Mouse (Mus musculus) intestine, embryonic 15.5 days (tissue): ENCODE data around the gene Slc30a3. TPM values are rescaled to one million over a fixed set of nuclear protein-coding genes. Genes with fewer than 3 reads are reported as not detected.
"Not testable (repeated sequence)": the region's sequence is repeated elsewhere in the genome, so short reads cannot be mapped to it uniquely, and the experiment has no call there.

ENCODE experiments used
- ATAC-seq: fragments of 200-750 bp; cut with Nextera tagmentation; 2 replicates; pipeline ENCODE4 v1.8.0; 2017; ENCODE audit warnings: moderate TSS enrichment, moderate library complexity
- H3K27ac ChIP-seq: fragments of 300-500 bp; sonication (generic); 2 replicates; pipeline ENCODE4 v1.5.1; 2015; ENCODE audit warnings: mild to moderate bottlenecking, inconsistent platforms
- H3K27me3 ChIP-seq: fragments of 300-500 bp; sonication (generic); replicated peaks from 2 replicates; pipeline ENCODE4 v1.6.1; 2015; ENCODE audit warnings: inconsistent platforms
- H3K36me3 ChIP-seq: fragments of 300-500 bp; sonication (generic); 2 replicates; pipeline ENCODE4 v1.6.1; 2015; ENCODE audit warnings: inconsistent platforms
- H3K4me1 ChIP-seq: fragments of 300-500 bp; sonication (generic); replicated peaks from 2 replicates; pipeline ENCODE4 v1.6.1; 2015; ENCODE audit warnings: inconsistent platforms
- H3K4me2 ChIP-seq: fragments of 300-500 bp; sonication (generic); replicated peaks from 2 replicates; pipeline ENCODE4 v1.6.1; 2015; ENCODE audit warnings: mild to moderate bottlenecking, inconsistent platforms
- H3K4me3 ChIP-seq: fragments of 300-500 bp; sonication (generic); replicated peaks from 2 replicates; pipeline ENCODE4 v1.5.1; 2015; ENCODE audit warnings: inconsistent platforms
- H3K9ac ChIP-seq: fragments of 300-500 bp; sonication (generic); 2 replicates; pipeline ENCODE4 v1.6.1; 2015; ENCODE audit warnings: inconsistent platforms
- H3K9me3 ChIP-seq: fragments of 300-500 bp; sonication (generic); 2 replicates; pipeline ENCODE4 v1.6.1; 2016; ENCODE audit warnings: inconsistent platforms
- WGBS: fragments of 180-500 bp; shearing (Covaris S2); methylation state at CpG from one replicate; pipeline ENCODE4 v1.1.7; 2015; 5-methylcytosine and 5-hydroxymethylcytosine counted together
- polyA plus RNA-seq: library from polyadenylated mRNA; unstranded; fragments of >200 nt; fragmentation: Nextera tagmentation; extraction: Ambion mirVana; gene quantifications from 2 replicates; pipeline ENCODE4 v1.2.1, GENCODE M21; 2015

The Slc30a3 gene
- polyA plus RNA-seq, 1 experiment from 2014 or later = 0.26 TPM

DNA sequence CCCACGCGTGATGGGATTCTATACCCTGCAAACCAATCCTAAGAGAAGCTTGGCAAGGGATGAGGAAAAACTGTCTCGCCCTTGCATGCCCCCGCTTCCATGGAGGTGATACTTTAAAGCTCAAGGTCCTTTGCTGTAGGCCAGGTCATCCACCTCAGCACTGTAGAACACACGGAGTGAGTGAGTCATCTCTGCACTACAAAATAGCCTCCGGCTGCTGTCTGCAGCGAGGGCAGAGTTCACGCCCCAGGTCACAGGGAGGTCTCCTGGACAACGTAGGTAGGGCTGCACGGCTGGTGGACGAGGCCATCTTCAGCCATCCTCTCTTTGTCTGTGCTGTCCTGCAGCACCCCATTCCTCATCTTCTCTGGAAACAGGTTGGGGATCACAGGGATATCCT lies 71.5 kb downstream of the Slc30a3 start:
- 79% methylated on average over 11 of the region's 11 CpGs for WGBS
- ATAC-seq, H3K4me2 ChIP-seq: not testable (repeated sequence)

More for the DNA sequence above, 71.5 kb downstream of the Slc30a3 start:
- H3K27ac ChIP-seq, H3K9ac ChIP-seq, H3K9me3 ChIP-seq, H3K4me3 ChIP-seq, H3K36me3 ChIP-seq, H3K4me1 ChIP-seq, H3K27me3 ChIP-seq: not testable (repeated sequence)

Other genes starting within 250 kb of the Slc30a3 start
- gene Tmem214, start 240.2 kb downstream of the Slc30a3 start, polyA plus RNA-seq = 72.3 and 76.3 TPM in 2 replicates
- gene Agbl5, start 219.5 kb downstream of the Slc30a3 start, polyA plus RNA-seq = 13.9 and 16.4 TPM in 2 replicates
- 449 and 476 TPM in 2 replicates for gene Ost4, start 200.4 kb downstream of the Slc30a3 start, polyA plus RNA-seq
- 183 and 190 TPM in 2 replicates for gene Emilin1, start 194.8 kb downstream of the Slc30a3 start, polyA plus RNA-seq
- 23.3 and 26.9 TPM in 2 replicates for gene Khk, start 186.8 kb downstream of the Slc30a3 start, polyA plus RNA-seq
- 36.1 and 42.8 TPM in 2 replicates for gene Cgref1, start 162.6 kb downstream of the Slc30a3 start, polyA plus RNA-seq
- gene Preb, start 147.9 kb downstream of the Slc30a3 start, polyA plus RNA-seq = 166 and 192 TPM in 2 replicates
- 2.2 and 2.3 TPM in 2 replicates for gene Tcf23, start 139.6 kb downstream of the Slc30a3 start, polyA plus RNA-seq
- gene Atraid, start 59.9 kb downstream of the Slc30a3 start, polyA plus RNA-seq = 164 and 171 TPM in 2 replicates
- gene Slc5a6, start 59.3 kb downstream of the Slc30a3 start, polyA plus RNA-seq = 12.8 and 15.1 TPM in 2 replicates
- gene Cad, start 53.5 kb downstream of the Slc30a3 start, polyA plus RNA-seq = 24.2 and 25.2 TPM in 2 replicates
- not detected in 2 replicates for gene Dnajc5g, start 2.0 kb downstream of the Slc30a3 start, polyA plus RNA-seq
- gene Trim54, start 8.5 kb upstream of the Slc30a3 start, polyA plus RNA-seq = not detected in 2 replicates
- not detected in 2 replicates for gene Ucn, start 30.6 kb upstream of the Slc30a3 start, polyA plus RNA-seq
- gene Mpv17, start 46.0 kb upstream of the Slc30a3 start, polyA plus RNA-seq = 57.1 and 67.9 TPM in 2 replicates
- 2.1 and 2.4 TPM in 2 replicates for gene Gm29609, start 71.7 kb upstream of the Slc30a3 start, polyA plus RNA-seq
- 56.6 and 63.4 TPM in 2 replicates for gene Gtf3c2, start 71.9 kb upstream of the Slc30a3 start, polyA plus RNA-seq
- gene Snx17, start 85.0 kb upstream of the Slc30a3 start, polyA plus RNA-seq = 131 and 136 TPM in 2 replicates
- 58.0 and 67.3 TPM in 2 replicates for gene Eif2b4, start 85.2 kb upstream of the Slc30a3 start, polyA plus RNA-seq
- gene Zfp513, start 94.1 kb upstream of the Slc30a3 start, polyA plus RNA-seq = 8.1 and 8.8 TPM in 2 replicates
- gene Ppm1g, start 112.5 kb upstream of the Slc30a3 start, polyA plus RNA-seq = 124 and 132 TPM in 2 replicates
- 133 and 136 TPM in 2 replicates for gene Nrbp1, start 132.6 kb upstream of the Slc30a3 start, polyA plus RNA-seq
- 0.33 TPM in 1 of 2 replicates, not detected in the other for gene Gm9970, start 133.0 kb upstream of the Slc30a3 start, polyA plus RNA-seq
- gene Krtcap3, start 143.5 kb upstream of the Slc30a3 start, polyA plus RNA-seq = 66.8 and 70.0 TPM in 2 replicates
- 20.1 and 21.4 TPM in 2 replicates for gene Ift172, start 182.9 kb upstream of the Slc30a3 start, polyA plus RNA-seq
- 27.9 and 29.6 TPM in 2 replicates for gene Fndc4, start 187.8 kb upstream of the Slc30a3 start, polyA plus RNA-seq
- 0.52 and 0.54 TPM in 2 replicates for gene Gckr, start 189.2 kb upstream of the Slc30a3 start, polyA plus RNA-seq